Mouse (Mus musculus) G1E (cell line): Measurements from ENCODE around the gene Pus1. TPM values are rescaled to one million over a fixed set of nuclear protein-coding genes. Genes with fewer than 3 reads are reported as not detected.

ENCODE experiments used
- ATAC-seq: 2 replicates; pipeline ENCODE4 v1.8.0; 2016; ENCODE audit warnings: mild to moderate bottlenecking; ENCODE audit not compliant: insufficient number of reproducible peaks, poor library complexity, low FRiP score, severe bottlenecking; ENCODE audit errors: extremely low read depth
- DNase-seq: peaks from one replicate; pipeline ENCODE4 v3.0.0; 2012; ENCODE audit warnings: low spot score
- H3K27me3 ChIP-seq: 2 replicates; pipeline ENCODE4 v1.6.1; 2012; ENCODE audit warnings: mild to moderate bottlenecking, low read length, inconsistent platforms; ENCODE audit not compliant: insufficient read depth
- H3K36me3 ChIP-seq: replicated peaks from 2 replicates; pipeline ENCODE3; 2012; ENCODE audit warnings: mild to moderate bottlenecking, inconsistent platforms
- H3K4me1 ChIP-seq: 2 replicates; pipeline ENCODE4 v1.6.1; 2012; ENCODE audit warnings: low read depth, low read length, inconsistent platforms, mixed read lengths; ENCODE audit not compliant: insufficient read depth
- H3K4me3 ChIP-seq: 2 replicates; pipeline ENCODE4 v1.5.1; 2012; ENCODE audit warnings: low read depth, mild to moderate bottlenecking, inconsistent platforms, low read length, moderate library complexity, mixed read lengths
- H3K9me3 ChIP-seq: replicated peaks from 2 replicates; pipeline ENCODE4 v1.6.1; 2012; ENCODE audit warnings: inconsistent platforms
- CTCF ChIP-seq: IDR thresholded peaks from 2 replicates; pipeline ENCODE4 v1.5.1; 2012; ENCODE audit warnings: low read depth, low read length, inconsistent platforms, mixed read lengths
- GATA1 ChIP-seq: IDR thresholded peaks from 2 replicates; pipeline ENCODE4 v1.6.1; 2012; ENCODE audit warnings: borderline replicate concordance, low read length, inconsistent platforms, mixed read lengths
- GATA2 ChIP-seq: IDR thresholded peaks from 2 replicates; pipeline ENCODE4 v1.6.1; 2012; ENCODE audit warnings: low read depth, low read length, inconsistent platforms, borderline replicate concordance
- POLR2AphosphoS5 ChIP-seq: IDR thresholded peaks from 2 replicates; pipeline ENCODE4 v1.6.1; 2012; ENCODE audit warnings: low read depth, low read length, inconsistent platforms; ENCODE audit not compliant: insufficient replicate concordance
- TAL1 ChIP-seq: conservative IDR thresholded peaks from 2 replicates; pipeline ENCODE4 v1.6.1; 2012; ENCODE audit warnings: low read depth, low read length, inconsistent platforms, mixed read lengths
- polyA plus RNA-seq: library from polyadenylated mRNA; stranded (reverse); fragments of >175 nt; gene quantifications from 2 replicates; pipeline ENCODE4 v1.2.3, GENCODE M21; 2012
- total RNA-seq, 2 experiments: library from RNA; stranded (forward) in 1 of 2; stranded (reverse) in 1 of 2; fragments of 200-1000 nt in 1 of 2; fragments of >200 nt in 1 of 2; fragmentation: Nextera tagmentation in 1 of 2; gene quantifications; 2 replicates each; pipeline ENCODE4 v1.2.3; 2014 to 2017

Gene Pus1
- total and polyA plus RNA-seq, 3 experiments = 17.8 to 143 (median 72.9) TPM

- peak; percentile 19 for DNase-seq
- peaks cover 94% of the 10 kb centered on the region for H3K4me1 ChIP-seq
- no peaks in the 10 kb centered on the region for H3K9me3 ChIP-seq
- no peak overlapping the region for H3K4me3 ChIP-seq
- peak; percentile 26; the same call in 1 of the 2 replicates for ATAC-seq
- H3K27me3 ChIP-seq = no peaks in the 10 kb centered on the region
- peak; percentile 76 for TF ChIP-seq TAL1
- no peak for TF ChIP-seq CTCF
- TF ChIP-seq GATA2 = no peak
- no peak for TF ChIP-seq POLR2AphosphoS5
- peaks cover 85% of the 10 kb centered on the region for H3K36me3 ChIP-seq
Observed at GRCm38 (mm10) chr5:110802809-110803208, 22.4 kb upstream of the Pus1 start.

GRCm38 (mm10) chr5:110802186-110802585 is 21.7 kb upstream of the Pus1 start:
- no peaks in the 10 kb centered on the region for H3K9me3 ChIP-seq
- H3K27me3 ChIP-seq = no peaks in the 10 kb centered on the region
- peaks cover 92% of the 10 kb centered on the region for H3K4me1 ChIP-seq
- peaks cover 85% of the 10 kb centered on the region for H3K36me3 ChIP-seq
- TF ChIP-seq GATA2 = no peak
- no peak for TF ChIP-seq POLR2AphosphoS5
- no peak for TF ChIP-seq GATA1
- no peak for TF ChIP-seq TAL1
- ATAC-seq (no peak), DNase-seq (no peak)
- peak overlapping the region; percentile 13; the same call in 1 of the 2 replicates for H3K4me3 ChIP-seq

GRCm38 (mm10) chr5:110801036-110801624 is 20.7 kb upstream of the Pus1 start:
- no peak for ATAC-seq
- TF ChIP-seq POLR2AphosphoS5 (no peak), TAL1 (no peak), GATA2 (no peak), GATA1 (no peak)
- Histone ChIP-seq H3K9me3 (no peaks in the 10 kb centered on the region), H3K4me3 (peak overlapping the region; percentile 13; the same call in 1 of the 2 replicates), H3K27me3 (no peaks in the 10 kb centered on the region), H3K4me1 (peaks cover 81% of the 10 kb centered on the region), H3K36me3 (peaks cover 85% of the 10 kb centered on the region)
- no peak for DNase-seq

GRCm38 (mm10) chr5:110797696-110798095 is 17.2 kb upstream of the Pus1 start:
- H3K27me3 ChIP-seq = no peaks in the 10 kb centered on the region
- ATAC-seq = no peak
- H3K36me3 ChIP-seq = peaks cover 99% of the 10 kb centered on the region
- TF ChIP-seq TAL1 (no peak), GATA2 (no peak)
- H3K4me3 ChIP-seq = no peak overlapping the region
- no peaks in the 10 kb centered on the region for H3K9me3 ChIP-seq
- DNase-seq = no peak
- H3K4me1 ChIP-seq = peaks cover 48% of the 10 kb centered on the region

- ATAC-seq = no peak
- Histone ChIP-seq H3K4me3 (no peak overlapping the region), H3K9me3 (no peaks in the 10 kb centered on the region)
Observed at GRCm38 (mm10) chr5:110794363-110794762, 13.9 kb upstream of the Pus1 start.

GRCm38 (mm10) chr5:110788684-110789083 is 8.2 kb upstream of the Pus1 start:
- Histone ChIP-seq H3K36me3 (peaks cover 95% of the 10 kb centered on the region), H3K4me3 (no peak overlapping the region), H3K4me1 (peaks cover 62% of the 10 kb centered on the region), H3K9me3 (no peaks in the 10 kb centered on the region), H3K27me3 (no peaks in the 10 kb centered on the region)
- DNase-seq = peak; percentile 65
- ATAC-seq = peak; percentile 32; the same call in 1 of the 2 replicates
- peak; percentile 57 for TF ChIP-seq CTCF
- TF ChIP-seq POLR2AphosphoS5 = no peak
- no peak for TF ChIP-seq GATA2

More at GRCm38 (mm10) chr5:110794363-110794762, 13.9 kb upstream of the Pus1 start:
- TF ChIP-seq GATA2 (no peak), POLR2AphosphoS5 (no peak), TAL1 (no peak), CTCF (no peak), GATA1 (no peak)
- Histone ChIP-seq H3K36me3 (peaks cover 100% of the 10 kb centered on the region), H3K4me1 (peaks cover 40% of the 10 kb centered on the region), H3K27me3 (no peaks in the 10 kb centered on the region)
- DNase-seq = no peak
